Mouse (Mus musculus) limb, embryonic 13.5 days (tissue): ENCODE measurements around the gene Slc25a22. TPM values are rescaled to one million over a fixed set of nuclear protein-coding genes. Genes with fewer than 3 reads are reported as not detected.

ENCODE experiments used
- ATAC-seq: fragments of 200-750 bp; cut with Nextera tagmentation; 2 replicates; pipeline ENCODE4 v1.8.0; 2017; ENCODE audit warnings: low read depth, moderate number of reproducible peaks, moderate TSS enrichment; ENCODE audit not compliant: low FRiP score
- H3K27ac ChIP-seq: fragments of 300-500 bp; sonication (generic); 2 replicates; pipeline ENCODE4 v1.5.1; 2015; ENCODE audit warnings: inconsistent platforms, mild to moderate bottlenecking, moderate library complexity
- H3K27me3 ChIP-seq: fragments of 300-500 bp; sonication (generic); 2 replicates; pipeline ENCODE4 v1.6.1; 2015; ENCODE audit warnings: mild to moderate bottlenecking, inconsistent platforms
- H3K36me3 ChIP-seq: fragments of 300-500 bp; sonication (generic); 2 replicates; pipeline ENCODE4 v1.6.1; 2015; ENCODE audit warnings: inconsistent platforms, mild to moderate bottlenecking, moderate library complexity
- H3K4me1 ChIP-seq: fragments of 300-500 bp; sonication (generic); 2 replicates; pipeline ENCODE4 v1.6.1; 2015; ENCODE audit warnings: inconsistent platforms
- H3K4me2 ChIP-seq: fragments of 300-500 bp; sonication (generic); replicated peaks from 2 replicates; pipeline ENCODE4 v1.6.1; 2015; ENCODE audit warnings: inconsistent platforms, mild to moderate bottlenecking, moderate library complexity
- H3K4me3 ChIP-seq: fragments of 300-500 bp; sonication (generic); 2 replicates; pipeline ENCODE4 v1.5.1; 2015; ENCODE audit warnings: moderate library complexity, mild to moderate bottlenecking, inconsistent platforms
- H3K9ac ChIP-seq: fragments of 300-500 bp; sonication (generic); 2 replicates; pipeline ENCODE4 v1.6.1; 2015; ENCODE audit warnings: mild to moderate bottlenecking, inconsistent platforms
- H3K9me3 ChIP-seq: fragments of 300-500 bp; sonication (generic); 2 replicates; pipeline ENCODE4 v1.6.1; 2016; ENCODE audit warnings: inconsistent platforms
- WGBS: fragments of 180-500 bp; shearing (Covaris S2); methylation state at CpG from one replicate; pipeline ENCODE4 v1.1.7; 2015; 5-methylcytosine and 5-hydroxymethylcytosine counted together
- polyA plus RNA-seq: library from polyadenylated mRNA; unstranded; fragments of >200 nt; fragmentation: Nextera tagmentation; extraction: Ambion mirVana; gene quantifications from 2 replicates; pipeline ENCODE4 v1.2.1, GENCODE M21; 2015

The Slc25a22 gene
- polyA plus RNA-seq, 1 experiment from 2014 or later = 39.3 TPM

GRCm38 (mm10) chr7:141430585-141431240, 7.0 kb downstream of the Slc25a22 start:
- Histone ChIP-seq H3K4me2 (no peak overlapping the region), H3K9me3 (no peaks in the 10 kb centered on the region), H3K4me1 (peaks cover 46% of the 10 kb centered on the region), H3K36me3 (peaks cover 40% of the 10 kb centered on the region), H3K4me3 (no peak overlapping the region), H3K27me3 (no peaks in the 10 kb centered on the region), H3K9ac (0 out of 2 replicates have a peak overlapping the region, but pooled peaks have one; percentile 56), H3K27ac (no peak overlapping the region)
- 95% methylated on average over 9 of the region's 9 CpGs for WGBS
- no peak for ATAC-seq

- H3K9ac ChIP-seq = 0 out of 2 replicates have a peak overlapping the region, but pooled peaks have one; percentile 56
- H3K27me3 ChIP-seq = no peaks in the 10 kb centered on the region
- H3K36me3 ChIP-seq = peaks cover 40% of the 10 kb centered on the region
- 64% methylated on average over 9 of the region's 9 CpGs for WGBS
- ATAC-seq = no peak
- 0 out of 2 replicates have a peak overlapping the region, but pooled peaks have one; percentile 22 for H3K27ac ChIP-seq
- peaks cover 39% of the 10 kb centered on the region for H3K4me1 ChIP-seq
- no peaks in the 10 kb centered on the region for H3K9me3 ChIP-seq
- H3K4me2 ChIP-seq = peak overlapping the region; percentile 62
- H3K4me3 ChIP-seq = no peak overlapping the region
These were observed 7.7 kb downstream of the Slc25a22 start for GRCm38 (mm10) chr7:141429840-141430584.

GRCm38 (mm10) chr7:141429310-141429709, 8.4 kb downstream of the Slc25a22 start, which contains the start of gene Cend1:
Gene Cend1 (minus strand): TSS chr7:141429491.
- no peaks in the 10 kb centered on the region for H3K27me3 ChIP-seq
- peak within 1 kb of the TSS; percentile 36 for H3K4me3 ChIP-seq
- peak within 1 kb of the TSS; percentile 56 for H3K9ac ChIP-seq
- ATAC-seq = peak; percentile 78
- H3K4me2 ChIP-seq = peak within 1 kb of the TSS; percentile 62
- H3K36me3 ChIP-seq = peaks cover 40% of the 10 kb centered on the region
- no peaks in the 10 kb centered on the region for H3K9me3 ChIP-seq
- H3K27ac ChIP-seq = 0 out of 2 replicates have a peak within 1 kb of the TSS, but pooled peaks have one; percentile 22
- 4% methylated on average over 19 of the region's 19 CpGs for WGBS
- H3K4me1 ChIP-seq = peaks cover 32% of the 10 kb centered on the region

GRCm38 (mm10) chr7:141428701-141429100, 9.0 kb downstream of the Slc25a22 start:
- peak overlapping the region; percentile 62 for H3K4me2 ChIP-seq
- H3K4me1 ChIP-seq = peaks cover 26% of the 10 kb centered on the region
- no peak overlapping the region for H3K27ac ChIP-seq
- ATAC-seq = no peak
- H3K4me3 ChIP-seq = peak overlapping the region; percentile 36
- H3K9me3 ChIP-seq = no peaks in the 10 kb centered on the region
- H3K36me3 ChIP-seq = peaks cover 38% of the 10 kb centered on the region
- H3K9ac ChIP-seq = peak overlapping the region; percentile 56; the same call in 1 of the 2 replicates
- H3K27me3 ChIP-seq = no peaks in the 10 kb centered on the region
- WGBS = 59% methylated on average over 5 of the region's 5 CpGs

- ATAC-seq = no peak
These were observed 10.6 kb downstream of the Slc25a22 start for GRCm38 (mm10) chr7:141426948-141427730.

GRCm38 (mm10) chr7:141423811-141424210, 13.9 kb downstream of the Slc25a22 start:
- no peak overlapping the region for H3K4me2 ChIP-seq
- H3K4me1 ChIP-seq = peaks cover 8% of the 10 kb centered on the region
- ATAC-seq = no peak
- no peaks in the 10 kb centered on the region for H3K36me3 ChIP-seq
- no peak overlapping the region for H3K27ac ChIP-seq
- no peaks in the 10 kb centered on the region for H3K9me3 ChIP-seq
- H3K4me3 ChIP-seq = no peak overlapping the region
- H3K9ac ChIP-seq = no peak overlapping the region
- WGBS = 70% methylated on average over 4 of the region's 4 CpGs
- H3K27me3 ChIP-seq = no peaks in the 10 kb centered on the region

More at GRCm38 (mm10) chr7:141426948-141427730, 10.6 kb downstream of the Slc25a22 start:
- Histone ChIP-seq H3K27ac (no peak overlapping the region), H3K36me3 (peaks cover 22% of the 10 kb centered on the region), H3K9ac (no peak overlapping the region), H3K4me3 (no peak overlapping the region), H3K27me3 (no peaks in the 10 kb centered on the region), H3K4me2 (no peak overlapping the region), H3K9me3 (no peaks in the 10 kb centered on the region), H3K4me1 (peaks cover 21% of the 10 kb centered on the region)
- 80% methylated on average over 12 of the region's 12 CpGs for WGBS

- H3K36me3 ChIP-seq = no peaks in the 10 kb centered on the region
- no peak overlapping the region for H3K4me3 ChIP-seq
- no peaks in the 10 kb centered on the region for H3K27me3 ChIP-seq
- WGBS = 78% methylated on average over 9 of the region's 9 CpGs
- no peak for ATAC-seq
- H3K27ac ChIP-seq = no peak overlapping the region
- no peaks in the 10 kb centered on the region for H3K9me3 ChIP-seq
- H3K4me1 ChIP-seq = peaks cover 4% of the 10 kb centered on the region
- H3K9ac ChIP-seq = no peak overlapping the region
- no peak overlapping the region for H3K4me2 ChIP-seq
These were observed 17.5 kb downstream of the Slc25a22 start for GRCm38 (mm10) chr7:141420030-141420702.

GRCm38 (mm10) chr7:141418970-141419369, 18.7 kb downstream of the Slc25a22 start:
- WGBS = 37% methylated on average over 7 of the region's 7 CpGs
- no peak for ATAC-seq

GRCm38 (mm10) chr7:141417731-141418681, 19.7 kb downstream of the Slc25a22 start:
- H3K27ac ChIP-seq = no peak overlapping the region
- WGBS = 68% methylated on average over 8 of the region's 8 CpGs
- no peak overlapping the region for H3K4me3 ChIP-seq
- H3K27me3 ChIP-seq = no peaks in the 10 kb centered on the region
- H3K9me3 ChIP-seq = no peaks in the 10 kb centered on the region
- H3K4me2 ChIP-seq = no peak overlapping the region
- no peak for ATAC-seq
- peaks cover 8% of the 10 kb centered on the region for H3K4me1 ChIP-seq
- H3K9ac ChIP-seq = no peak overlapping the region
- H3K36me3 ChIP-seq = no peaks in the 10 kb centered on the region

More at GRCm38 (mm10) chr7:141418970-141419369, 18.7 kb downstream of the Slc25a22 start:
- H3K4me1 ChIP-seq = peaks cover 4% of the 10 kb centered on the region
- H3K4me2 ChIP-seq = no peak overlapping the region
- no peak overlapping the region for H3K9ac ChIP-seq
- H3K27me3 ChIP-seq = no peaks in the 10 kb centered on the region
- no peak overlapping the region for H3K27ac ChIP-seq
- H3K9me3 ChIP-seq = no peaks in the 10 kb centered on the region
- H3K4me3 ChIP-seq = no peak overlapping the region
- H3K36me3 ChIP-seq = no peaks in the 10 kb centered on the region

- Histone ChIP-seq H3K4me3 (no peak overlapping the region), H3K4me1 (peaks cover 13% of the 10 kb centered on the region), H3K36me3 (peaks cover 6% of the 10 kb centered on the region), H3K9me3 (no peaks in the 10 kb centered on the region), H3K27me3 (no peaks in the 10 kb centered on the region), H3K27ac (no peak overlapping the region), H3K4me2 (no peak overlapping the region), H3K9ac (no peak overlapping the region)
- WGBS = 80% methylated on average over 6 of the region's 6 CpGs
- no peak for ATAC-seq
These were observed 21.4 kb downstream of the Slc25a22 start for GRCm38 (mm10) chr7:141416144-141416841.
